Mouse (Mus musculus): Measurements from ENCODE around the gene Zfp385a. TPM values are rescaled to one million over a fixed set of nuclear protein-coding genes. Genes with fewer than 3 reads are reported as not detected.

Gene Zfp385a
- total RNA-seq, 2 experiments from 2014 or later: 40.8 to 42.2 TPM

DNA sequence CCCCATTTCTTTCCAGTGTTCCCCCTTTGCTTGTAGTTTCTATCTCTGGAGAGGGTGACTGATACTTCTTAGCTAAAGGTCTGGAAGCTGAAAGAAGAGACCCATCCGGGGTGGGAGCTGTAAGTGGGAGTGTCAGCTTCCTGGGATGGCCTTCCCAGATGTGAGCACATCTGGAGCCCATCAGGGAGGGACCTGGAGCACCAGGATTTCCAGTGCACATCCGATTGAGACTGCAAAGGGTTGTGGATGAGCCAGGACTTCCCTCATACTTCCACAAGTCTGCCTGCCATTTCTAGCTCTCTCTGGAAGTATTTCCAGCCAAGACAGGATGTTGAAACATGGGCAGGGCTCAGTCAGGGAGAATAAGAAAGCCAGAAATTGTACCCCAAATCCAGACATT is 31.3 kb upstream of the Zfp385a start:
- no peak for TF ChIP-seq CTCF (conservative IDR thresholded peaks at IDR 0.05)
- Histone ChIP-seq H3K4me3 (no peak overlapping the region), H3K27ac (no peak overlapping the region)
- DNase-seq (ENCODE audit: low spot score in 2 of 2): no peak

GRCm38 (mm10) chr15:103370462-103370861 is 30.6 kb upstream of the Zfp385a start:
- no peak for TF ChIP-seq CTCF (conservative IDR thresholded peaks at IDR 0.05)
- DNase-seq (ENCODE audit: low spot score in 2 of 2): no peak

DNA sequence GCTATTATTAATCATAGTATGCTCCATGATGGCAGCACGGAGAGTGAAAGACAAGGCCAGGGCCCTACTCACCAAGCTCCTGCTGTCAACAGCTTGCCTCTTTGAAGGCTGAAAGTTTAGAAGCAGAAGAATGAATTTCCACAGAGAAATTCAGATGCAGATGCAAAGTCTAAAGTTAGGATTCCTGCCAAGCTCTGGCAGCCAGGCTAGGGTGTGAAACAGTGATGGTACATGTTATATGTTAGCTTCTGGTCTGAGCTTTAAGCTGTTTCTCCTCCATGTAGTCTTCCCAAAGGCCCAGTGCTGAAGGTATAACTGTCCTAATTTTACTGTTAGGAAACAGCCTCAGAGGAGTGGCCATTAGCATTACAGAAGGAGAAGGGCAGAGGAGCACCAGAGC is 29.2 kb upstream of the Zfp385a start:
- Histone ChIP-seq H3K4me3 (no peak overlapping the region), H3K27ac (no peak overlapping the region)
- TF ChIP-seq CTCF (conservative IDR thresholded peaks at IDR 0.05): no peak
- no peak for DNase-seq (ENCODE audit: low spot score in 2 of 2)

More at GRCm38 (mm10) chr15:103370462-103370861, 30.6 kb upstream of the Zfp385a start:
- H3K27ac ChIP-seq: no peak overlapping the region
- H3K4me3 ChIP-seq: no peak overlapping the region

DNA sequence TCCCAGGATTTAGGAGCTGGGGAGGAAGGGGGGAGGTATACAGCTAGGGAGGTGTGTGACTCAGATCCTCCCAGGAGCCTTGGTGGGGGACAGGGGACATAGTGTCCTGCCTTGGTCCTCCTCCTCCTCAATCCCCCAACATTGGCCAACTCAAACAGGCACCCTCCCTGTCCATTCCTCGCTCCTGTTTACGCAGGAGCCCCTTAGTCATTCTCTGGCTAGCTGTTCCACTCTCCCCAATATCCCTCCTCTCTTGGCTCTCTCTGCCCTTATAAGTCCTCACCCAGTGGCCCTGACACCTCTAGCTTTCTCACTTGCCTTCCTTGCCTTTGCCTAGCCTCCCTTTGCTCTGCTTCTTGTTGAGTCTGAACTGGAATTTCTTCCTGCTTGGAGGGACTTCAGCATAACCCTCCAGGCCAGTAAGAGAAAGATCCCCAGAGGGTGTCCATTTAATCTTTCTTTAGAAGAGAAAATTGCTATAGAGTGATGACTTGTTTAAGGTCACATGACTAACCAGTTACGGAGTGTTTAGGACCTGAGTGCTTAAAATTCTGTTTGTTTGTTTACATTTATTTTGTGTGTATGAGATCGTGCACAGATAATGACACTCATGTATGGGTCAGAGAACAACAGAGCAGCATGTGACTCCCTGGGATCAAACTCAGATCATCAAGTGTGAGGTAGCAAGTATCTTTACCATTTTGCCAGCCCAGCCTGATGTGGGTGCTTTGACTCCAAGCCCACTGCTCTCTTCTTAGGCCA is 28.5 kb upstream of the Zfp385a start:
- no peak for DNase-seq (ENCODE audit: low spot score in 2 of 2)
- no peak overlapping the region for H3K4me3 ChIP-seq
- H3K27ac ChIP-seq: no peak overlapping the region
- TF ChIP-seq CTCF (conservative IDR thresholded peaks at IDR 0.05): no peak

DNA sequence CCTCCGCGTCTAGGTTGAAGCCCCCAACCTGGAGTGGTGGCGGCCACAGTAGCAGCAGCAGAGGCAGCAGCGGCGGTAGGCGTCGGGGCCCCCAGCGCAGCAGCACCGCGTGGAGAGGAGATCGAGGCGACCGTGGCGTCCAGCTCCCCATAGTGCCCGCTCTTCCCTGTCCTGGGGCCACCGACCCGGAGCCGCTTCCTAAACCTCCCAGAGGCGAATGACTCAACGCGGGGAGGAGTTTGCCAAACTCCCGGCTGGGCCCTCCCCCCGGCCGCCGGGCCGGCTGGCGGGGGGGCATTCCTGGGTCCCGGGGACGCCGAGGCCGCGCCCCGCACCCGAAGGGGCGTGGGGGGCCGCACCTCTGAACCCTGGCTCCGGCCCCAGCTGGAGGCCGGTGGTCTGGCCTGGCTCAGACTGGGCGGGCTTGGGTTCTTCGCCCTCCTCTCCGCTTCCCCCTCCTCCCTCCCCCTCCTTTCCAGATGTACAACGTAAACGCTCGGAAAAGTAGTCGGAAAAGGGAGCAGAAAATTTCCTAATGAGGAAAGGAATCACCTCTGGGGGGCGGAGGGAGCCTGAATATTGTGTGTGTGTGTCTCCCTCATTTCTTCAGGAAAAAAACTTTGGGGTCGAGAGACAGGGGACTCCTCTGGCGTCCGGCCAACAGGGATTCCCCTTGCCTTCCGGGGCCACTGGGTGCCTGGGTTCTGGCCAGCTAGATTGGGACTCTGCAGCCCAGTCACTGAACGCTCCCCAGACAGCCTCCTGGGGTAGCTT is 26.7 kb upstream of the Zfp385a start, which contains the start of gene Itga5:
Gene Itga5, minus strand, starts transcription at position 388 of the 774 bp plus-strand sequence.
- peak within 1 kb of the TSS; percentile 62; the same call in 1 of the 2 replicates for H3K27ac ChIP-seq
- H3K4me3 ChIP-seq: peak within 1 kb of the TSS; percentile 62
- DNase-seq (ENCODE audit: low spot score in 2 of 2): no peak
- TF ChIP-seq CTCF (conservative IDR thresholded peaks at IDR 0.05): peak; percentile 18; the same call in 1 of the 2 replicates

DNA sequence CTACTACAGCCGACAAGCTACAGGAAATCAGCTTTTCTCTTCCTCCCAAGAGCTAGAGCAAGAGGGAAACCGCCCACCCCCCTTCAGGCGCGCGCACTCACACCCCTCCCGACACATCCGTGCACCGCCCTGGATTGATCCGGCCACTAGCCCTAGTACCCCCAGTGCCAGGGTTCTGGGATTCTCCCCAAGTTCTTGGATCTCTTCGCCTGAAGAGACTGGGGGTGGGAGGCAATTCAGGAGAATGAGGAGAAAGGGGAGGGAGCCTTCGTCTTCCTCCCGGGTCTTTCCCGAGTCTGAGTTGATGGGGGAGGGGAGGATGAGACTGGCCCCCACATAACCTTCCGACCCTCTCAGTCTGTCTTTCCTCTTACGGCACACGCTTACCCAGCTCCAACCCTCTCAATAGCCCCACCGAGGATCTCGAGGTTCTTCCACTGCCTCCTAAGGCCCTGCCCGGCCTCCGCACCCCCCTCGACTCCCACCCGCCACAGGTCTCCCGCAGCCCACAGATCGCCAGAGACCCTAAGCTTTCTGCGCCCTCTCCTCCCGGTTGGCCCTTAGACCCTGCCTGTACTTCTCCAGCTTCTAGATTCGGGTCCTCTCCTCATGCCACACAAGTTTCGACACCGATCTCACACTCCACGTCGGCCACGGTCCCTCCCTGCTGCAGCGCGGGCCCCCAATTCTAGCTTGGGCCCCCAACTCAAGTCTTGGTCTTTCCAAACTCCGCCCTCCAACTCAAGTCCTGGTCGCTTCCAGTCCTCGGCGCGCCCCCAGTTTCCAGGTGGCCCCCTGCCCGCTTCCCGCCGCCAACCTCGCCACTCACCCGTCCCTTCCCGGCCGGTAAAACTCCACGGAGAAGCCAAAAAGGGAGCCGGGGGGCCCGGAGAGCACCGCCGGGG is 25.8 kb upstream of the Zfp385a start:
- no peak for DNase-seq (ENCODE audit: low spot score in 2 of 2)
- H3K27ac ChIP-seq: peak overlapping the region; percentile 62; the same call in 1 of the 2 replicates
- no peak for TF ChIP-seq CTCF (conservative IDR thresholded peaks at IDR 0.05)
- H3K4me3 ChIP-seq: peak overlapping the region; percentile 62

- Histone ChIP-seq H3K27ac (no peak overlapping the region), H3K4me3 (no peak overlapping the region)
- DNase-seq (ENCODE audit: low spot score in 2 of 2): no peak
- TF ChIP-seq CTCF (conservative IDR thresholded peaks at IDR 0.05): no peak
These were observed 24.9 kb upstream of the Zfp385a start for GRCm38 (mm10) chr15:103364761-103365160.

- H3K4me3 ChIP-seq: no peak overlapping the region
- no peak for TF ChIP-seq CTCF (conservative IDR thresholded peaks at IDR 0.05)
- no peak overlapping the region for H3K27ac ChIP-seq
- DNase-seq (ENCODE audit: low spot score in 2 of 2): no peak
These were observed 23.9 kb upstream of the Zfp385a start for GRCm38 (mm10) chr15:103363809-103364208.

DNA sequence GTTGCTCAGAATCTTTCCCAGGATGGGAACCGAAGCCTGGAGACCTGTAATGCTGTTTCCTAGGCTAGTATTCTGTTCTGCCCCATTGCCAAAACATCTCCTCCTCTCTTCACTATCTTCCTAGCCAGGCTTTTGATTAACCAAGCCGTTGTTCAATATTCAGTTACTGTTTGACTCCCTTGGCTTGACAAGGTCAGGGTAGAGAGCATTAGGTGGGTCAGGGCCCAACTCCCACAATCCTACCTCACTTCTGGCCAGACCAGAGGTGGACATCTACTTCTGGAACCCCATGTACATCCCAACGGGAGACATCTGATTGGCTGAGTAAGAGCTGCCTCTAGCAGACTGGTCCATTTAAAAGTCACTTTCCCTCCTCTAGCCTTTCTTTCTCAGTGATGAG is 23.1 kb upstream of the Zfp385a start:
- DNase-seq (ENCODE audit: low spot score in 2 of 2): no peak
- H3K4me3 ChIP-seq: no peak overlapping the region
- no peak for TF ChIP-seq CTCF (conservative IDR thresholded peaks at IDR 0.05)
- no peak overlapping the region for H3K27ac ChIP-seq

DNA sequence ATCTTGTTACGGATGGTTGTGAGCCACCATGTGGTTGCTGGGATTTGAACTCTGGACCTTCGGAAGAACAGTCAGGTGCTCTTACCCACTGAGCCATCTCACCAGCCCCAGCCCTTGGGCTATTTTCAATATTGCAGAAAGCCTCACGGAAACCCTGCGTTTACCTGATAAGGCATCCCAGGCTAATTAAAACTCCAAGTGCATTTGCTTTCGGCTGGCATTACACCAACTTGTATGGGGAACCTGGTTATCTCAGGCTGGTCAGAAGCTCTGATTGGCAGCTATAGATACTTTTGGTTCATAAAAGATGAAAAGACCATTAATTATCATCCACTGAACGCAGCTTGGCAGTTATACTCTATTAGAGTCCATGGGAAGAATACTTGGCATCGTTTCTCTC is 22.4 kb upstream of the Zfp385a start:
- TF ChIP-seq CTCF (conservative IDR thresholded peaks at IDR 0.05): no peak
- Histone ChIP-seq H3K4me3 (no peak overlapping the region), H3K27ac (no peak overlapping the region)
- no peak for DNase-seq (ENCODE audit: low spot score in 2 of 2)

- no peak overlapping the region for H3K4me3 ChIP-seq
- H3K27ac ChIP-seq: no peak overlapping the region
- TF ChIP-seq CTCF (conservative IDR thresholded peaks at IDR 0.05): no peak
- DNase-seq (ENCODE audit: low spot score in 2 of 2): no peak
These were observed 21.4 kb upstream of the Zfp385a start for GRCm38 (mm10) chr15:103361269-103361668.

DNA sequence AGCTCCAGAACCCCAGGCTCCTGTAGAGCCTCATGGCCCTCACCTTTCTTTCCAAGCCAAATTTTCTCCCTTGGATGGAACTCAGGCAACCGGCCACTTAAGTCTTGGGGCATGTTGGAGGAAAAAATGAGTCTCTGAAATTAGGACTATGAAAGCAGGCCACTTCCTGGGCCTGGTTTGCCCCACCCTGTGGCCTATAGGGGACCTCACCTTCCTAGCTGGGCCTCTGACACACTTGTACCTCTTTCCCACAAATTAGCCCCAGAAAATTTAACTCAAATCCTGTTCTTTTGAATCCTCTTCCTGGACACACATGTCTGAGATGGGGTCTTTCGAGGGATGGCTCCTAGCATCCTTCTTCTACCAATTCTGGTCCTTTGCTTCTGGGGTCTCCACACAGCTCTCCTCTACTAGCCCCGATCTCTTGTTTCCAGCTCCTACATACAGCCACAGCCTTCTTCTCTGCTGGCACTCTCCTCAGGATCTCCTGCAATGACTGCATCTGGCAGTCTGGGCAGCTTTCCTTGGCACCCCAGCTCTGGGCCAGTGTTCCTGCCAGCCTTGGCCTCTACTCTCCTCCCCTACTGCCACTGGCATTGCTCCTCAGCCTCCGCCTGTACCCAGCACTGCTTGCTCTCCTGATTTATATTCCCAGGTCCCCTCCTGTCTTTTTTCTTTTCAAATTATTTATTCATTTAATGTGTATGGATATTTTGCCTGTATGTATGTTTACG is 20.1 kb upstream of the Zfp385a start:
- Histone ChIP-seq H3K4me3 (no peak overlapping the region), H3K27ac (no peak overlapping the region)
- DNase-seq (ENCODE audit: low spot score in 2 of 2): no peak

More for the DNA sequence above, 20.1 kb upstream of the Zfp385a start:
- TF ChIP-seq CTCF (conservative IDR thresholded peaks at IDR 0.05): no peak
